Mouse (Mus musculus): ENCODE results near the gene Pate4. TPM values are rescaled to one million over a fixed set of nuclear protein-coding genes. Genes with fewer than 3 reads are reported as not detected.

Pate4 gene
- polyA plus RNA-seq, 1 experiment: not detected

DNA sequence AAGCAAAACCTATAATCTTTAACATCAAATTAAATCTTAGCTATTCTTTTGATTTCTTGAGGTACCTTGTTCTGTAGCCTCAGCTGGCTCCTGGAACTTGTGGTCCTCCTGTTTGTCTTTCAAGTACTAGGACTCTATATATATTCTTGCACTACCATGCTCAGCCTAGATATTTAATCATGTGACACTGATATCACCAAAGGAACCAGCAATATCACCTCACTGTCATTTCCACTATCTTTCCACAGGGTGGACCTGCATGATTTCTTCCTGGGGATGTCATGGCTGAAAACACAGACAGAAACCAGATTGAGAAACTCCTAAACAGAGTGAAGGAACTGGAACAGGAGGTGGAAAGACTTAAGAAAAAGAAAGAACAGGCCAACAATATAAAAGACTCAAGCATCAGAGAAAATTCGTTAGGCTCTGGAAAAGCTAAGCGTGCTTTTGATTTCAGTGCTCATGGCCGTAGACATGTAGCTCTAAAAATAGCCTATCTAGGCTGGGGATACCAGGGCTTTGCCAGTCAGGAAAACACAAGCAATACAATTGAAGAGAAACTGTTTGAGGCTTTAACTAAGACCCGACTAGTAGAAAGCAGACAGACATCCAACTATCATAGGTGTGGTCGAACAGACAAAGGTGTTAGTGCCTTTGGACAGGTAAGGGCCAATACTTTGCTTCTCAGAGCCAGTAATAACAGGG is 47.1 kb downstream of the Pate4 start:
- peaks cover 78% of the 10 kb centered on the region for H3K36me3 ChIP-seq (ENCODE audit: control insufficient read depth, insufficient read depth)
- no peak overlapping the region for H3K4me3 ChIP-seq (ENCODE audit: insufficient read depth, poor library complexity, severe bottlenecking)
- H3K79me2 ChIP-seq (ENCODE audit: control insufficient read depth, insufficient read depth): peaks cover 100% of the 10 kb centered on the region
- TF ChIP-seq MAX (IDR thresholded peaks at IDR 0.05) (no peak), MYOG (IDR thresholded peaks at IDR 0.05; ENCODE audit: control insufficient read depth, extremely low read depth, insufficient read length) (no peak), FOSL1 (IDR thresholded peaks at IDR 0.05; ENCODE audit: insufficient read depth, low read length, poor library complexity, severe bottlenecking) (no peak), CTCF (IDR thresholded peaks at IDR 0.05; ENCODE audit: control insufficient read depth, insufficient read depth, insufficient read length) (no peak), CEBPB (IDR thresholded peaks at IDR 0.05; ENCODE audit: low read depth) (no peak), USF1 (IDR thresholded peaks at IDR 0.05; ENCODE audit: low read depth) (no peak), MYOD1 (IDR thresholded peaks at IDR 0.05; ENCODE audit: control insufficient read depth, insufficient read length, low read depth) (no peak)
- H3ac ChIP-seq (ENCODE audit: control insufficient read depth, insufficient read length, low read depth): no peak overlapping the region
- no peaks in the 10 kb centered on the region for H3K27me3 ChIP-seq (ENCODE audit: control insufficient read depth, insufficient read depth, insufficient read length)
- H3K79me3 ChIP-seq (ENCODE audit: low read depth): peaks cover 59% of the 10 kb centered on the region

DNA sequence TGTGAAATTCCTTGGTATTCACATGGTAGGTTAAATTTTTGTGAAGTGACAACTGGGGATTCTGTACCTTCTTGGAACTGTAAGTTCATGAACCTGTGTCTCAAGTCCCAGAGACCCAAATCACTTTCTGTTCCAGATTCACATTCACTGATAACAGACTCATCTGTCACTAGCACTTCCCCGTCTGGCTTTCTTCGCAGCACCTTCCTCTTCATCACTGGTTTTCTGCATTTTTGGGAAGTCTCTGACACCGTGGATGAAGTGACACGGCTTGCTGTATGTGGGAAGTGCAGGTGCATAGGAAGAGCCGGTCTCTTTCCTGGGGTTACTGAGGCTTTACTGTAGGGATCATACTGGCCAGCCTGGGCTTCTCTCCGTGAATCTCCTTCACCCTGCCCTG is 50.2 kb downstream of the Pate4 start:
- Histone ChIP-seq H3K27me3 (ENCODE audit: control insufficient read depth, insufficient read depth, insufficient read length) (peaks cover 13% of the 10 kb centered on the region), H3K79me3 (ENCODE audit: low read depth) (peaks cover 46% of the 10 kb centered on the region), H3ac (ENCODE audit: control insufficient read depth, insufficient read length, low read depth) (no peak overlapping the region), H3K36me3 (ENCODE audit: control insufficient read depth, insufficient read depth) (peaks cover 59% of the 10 kb centered on the region), H3K4me3 (ENCODE audit: insufficient read depth, poor library complexity, severe bottlenecking) (no peak overlapping the region), H3K79me2 (ENCODE audit: control insufficient read depth, insufficient read depth) (peaks cover 72% of the 10 kb centered on the region)
- TF ChIP-seq MAX (IDR thresholded peaks at IDR 0.05) (no peak), MYOG (IDR thresholded peaks at IDR 0.05; ENCODE audit: control insufficient read depth, extremely low read depth, insufficient read length) (no peak), CTCF (IDR thresholded peaks at IDR 0.05; ENCODE audit: control insufficient read depth, insufficient read depth, insufficient read length) (no peak), USF1 (IDR thresholded peaks at IDR 0.05; ENCODE audit: low read depth) (no peak), FOSL1 (IDR thresholded peaks at IDR 0.05; ENCODE audit: insufficient read depth, low read length, poor library complexity, severe bottlenecking) (no peak), CEBPB (IDR thresholded peaks at IDR 0.05; ENCODE audit: low read depth) (no peak), MYOD1 (IDR thresholded peaks at IDR 0.05; ENCODE audit: control insufficient read depth, insufficient read length, low read depth) (no peak)

DNA sequence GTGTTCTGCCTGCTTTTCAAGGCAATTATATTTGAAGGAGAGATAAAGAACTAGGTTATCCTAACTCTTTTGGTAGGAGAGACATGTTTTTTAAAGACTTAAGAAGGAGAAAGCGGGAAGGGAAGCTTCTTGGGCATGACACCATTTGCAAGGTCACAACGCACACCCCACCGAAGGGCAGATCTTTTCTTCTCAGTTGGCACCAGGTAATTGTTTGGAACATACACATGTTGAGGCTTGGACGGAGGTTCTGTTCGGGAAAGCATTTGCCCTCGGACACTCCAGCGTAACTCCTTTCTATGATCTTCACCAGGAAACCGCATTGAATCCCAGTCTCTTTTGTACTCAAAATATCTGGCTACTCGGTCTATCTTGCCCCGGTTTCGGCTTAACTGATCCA is 50.7 kb downstream of the Pate4 start:
- H3K79me3 ChIP-seq (ENCODE audit: low read depth): peaks cover 42% of the 10 kb centered on the region
- peaks cover 67% of the 10 kb centered on the region for H3K79me2 ChIP-seq (ENCODE audit: control insufficient read depth, insufficient read depth)
- no peak overlapping the region for H3K4me3 ChIP-seq (ENCODE audit: insufficient read depth, poor library complexity, severe bottlenecking)
- H3K36me3 ChIP-seq (ENCODE audit: control insufficient read depth, insufficient read depth): peaks cover 54% of the 10 kb centered on the region
- no peak overlapping the region for H3ac ChIP-seq (ENCODE audit: control insufficient read depth, insufficient read length, low read depth)
- TF ChIP-seq MYOD1 (IDR thresholded peaks at IDR 0.05; ENCODE audit: control insufficient read depth, insufficient read length, low read depth) (no peak), USF1 (IDR thresholded peaks at IDR 0.05; ENCODE audit: low read depth) (no peak), CTCF (IDR thresholded peaks at IDR 0.05; ENCODE audit: control insufficient read depth, insufficient read depth, insufficient read length) (no peak), CEBPB (IDR thresholded peaks at IDR 0.05; ENCODE audit: low read depth) (no peak), FOSL1 (IDR thresholded peaks at IDR 0.05; ENCODE audit: insufficient read depth, low read length, poor library complexity, severe bottlenecking) (no peak), MYOG (IDR thresholded peaks at IDR 0.05; ENCODE audit: control insufficient read depth, extremely low read depth, insufficient read length) (no peak), MAX (IDR thresholded peaks at IDR 0.05) (no peak)
- peaks cover 15% of the 10 kb centered on the region for H3K27me3 ChIP-seq (ENCODE audit: control insufficient read depth, insufficient read depth, insufficient read length)

DNA sequence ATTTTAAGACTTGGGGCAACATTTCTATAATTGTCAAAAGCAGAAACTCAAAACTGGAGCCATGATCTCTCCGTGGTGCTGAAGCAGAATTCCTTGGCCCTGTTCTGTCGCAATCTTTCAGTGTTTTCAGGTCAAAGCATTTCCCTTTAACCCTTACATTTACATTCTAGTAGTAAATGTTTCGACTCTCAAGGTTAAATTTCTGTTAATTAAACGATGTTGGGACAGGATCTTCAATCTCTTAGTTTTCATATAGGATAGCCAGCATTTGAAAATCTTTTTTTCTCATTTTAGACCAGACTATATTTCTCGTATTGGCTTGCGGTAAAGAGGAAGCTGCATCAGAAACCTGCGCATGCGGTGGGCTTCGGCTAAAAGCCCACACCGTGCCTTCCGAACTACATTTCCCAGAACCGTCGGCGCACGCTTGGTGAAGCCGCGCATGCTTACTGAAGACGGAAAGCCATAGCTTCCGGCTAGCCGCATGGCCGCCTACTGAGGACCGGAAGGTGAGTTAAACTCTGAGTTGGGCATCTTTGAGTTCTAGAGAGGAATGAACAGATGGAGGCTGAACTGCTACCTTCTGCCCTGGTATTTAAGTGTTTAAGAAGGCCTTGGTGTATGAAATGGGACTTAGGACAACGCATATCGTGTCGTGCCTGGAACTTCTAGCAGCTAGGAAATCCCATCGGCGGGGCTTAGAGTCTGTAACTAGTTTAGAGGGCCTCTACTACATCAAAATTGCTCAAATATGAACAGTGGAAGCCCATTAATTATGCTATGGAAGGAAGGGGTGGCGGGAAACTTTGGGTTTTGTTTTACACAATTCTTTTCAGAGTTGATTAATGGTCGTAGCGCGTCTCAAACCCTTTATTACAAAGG is 52.5 kb downstream of the Pate4 start:
- Histone ChIP-seq H3ac (ENCODE audit: control insufficient read depth, insufficient read length, low read depth) (peak overlapping the region; percentile 77), H3K4me3 (ENCODE audit: insufficient read depth, poor library complexity, severe bottlenecking) (peak overlapping the region; percentile 71), H3K36me3 (ENCODE audit: control insufficient read depth, insufficient read depth) (peaks cover 37% of the 10 kb centered on the region), H3K79me2 (ENCODE audit: control insufficient read depth, insufficient read depth) (peaks cover 49% of the 10 kb centered on the region), H3K79me3 (ENCODE audit: low read depth) (peaks cover 34% of the 10 kb centered on the region), H3K27me3 (ENCODE audit: control insufficient read depth, insufficient read depth, insufficient read length) (peaks cover 24% of the 10 kb centered on the region)
- TF ChIP-seq MYOD1 (IDR thresholded peaks at IDR 0.05; ENCODE audit: control insufficient read depth, insufficient read length, low read depth): no peak
- no peak for TF ChIP-seq FOSL1 (IDR thresholded peaks at IDR 0.05; ENCODE audit: insufficient read depth, low read length, poor library complexity, severe bottlenecking)
- no peak for TF ChIP-seq USF1 (IDR thresholded peaks at IDR 0.05; ENCODE audit: low read depth)
- no peak for TF ChIP-seq CTCF (IDR thresholded peaks at IDR 0.05; ENCODE audit: control insufficient read depth, insufficient read depth, insufficient read length)
- peak; percentile 70 for TF ChIP-seq CEBPB (IDR thresholded peaks at IDR 0.05; ENCODE audit: low read depth)
- TF ChIP-seq MYOG (IDR thresholded peaks at IDR 0.05; ENCODE audit: control insufficient read depth, extremely low read depth, insufficient read length): no peak
- peak; percentile 68 for TF ChIP-seq MAX (IDR thresholded peaks at IDR 0.05)

DNA sequence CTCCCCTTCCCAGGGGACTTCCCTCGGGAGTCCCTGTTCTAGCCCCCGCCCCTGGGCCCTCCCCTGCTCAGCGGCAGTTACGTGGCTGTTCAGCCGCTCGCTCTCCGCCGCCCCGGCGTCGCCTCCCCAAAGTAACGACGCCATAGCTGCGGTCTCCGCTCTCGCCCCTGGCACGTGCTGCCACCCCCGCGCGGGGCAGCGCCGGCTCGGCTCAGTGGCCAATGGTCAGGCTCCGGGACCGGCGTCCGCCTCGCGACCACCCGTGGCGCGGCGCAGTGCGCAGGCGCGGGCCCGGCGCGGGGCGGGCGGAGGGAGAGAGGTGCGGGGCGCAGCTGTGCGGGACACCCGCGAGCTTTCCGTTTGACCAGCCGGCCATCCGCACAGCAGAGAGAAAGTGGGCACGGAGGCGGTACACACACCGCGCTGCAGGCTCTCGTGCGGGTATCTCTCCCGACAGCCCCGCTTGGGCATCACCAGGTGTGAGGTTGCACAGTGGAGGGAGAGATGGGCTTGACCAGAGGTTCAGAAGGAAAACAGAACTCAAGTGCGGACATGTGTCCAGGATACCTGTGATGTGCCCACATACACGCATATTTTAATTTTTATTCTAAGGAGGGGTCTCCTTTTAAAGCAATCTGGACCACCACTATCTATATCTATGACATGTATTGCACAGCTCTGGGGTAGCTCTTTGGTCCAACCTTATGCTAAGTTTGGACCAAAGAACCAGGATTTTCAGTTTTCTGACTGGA is 53.3 kb downstream of the Pate4 start, which contains the start of the genes Ddx25 and Pus3:
Ddx25 (minus strand) TSS at position 272 of the 752 bp plus-strand sequence.
Pus3 (plus strand) TSS at position 339 of the 752 bp plus-strand sequence.
- peaks cover 30% of the 10 kb centered on the region for H3K36me3 ChIP-seq (ENCODE audit: control insufficient read depth, insufficient read depth)
- peaks cover 28% of the 10 kb centered on the region for H3K79me3 ChIP-seq (ENCODE audit: low read depth)
- H3ac ChIP-seq (ENCODE audit: control insufficient read depth, insufficient read length, low read depth): peak within 1 kb of the TSS; percentile 77
- H3K79me2 ChIP-seq (ENCODE audit: control insufficient read depth, insufficient read depth): peaks cover 41% of the 10 kb centered on the region
- peaks cover 30% of the 10 kb centered on the region for H3K27me3 ChIP-seq (ENCODE audit: control insufficient read depth, insufficient read depth, insufficient read length)
- peak within 1 kb of the TSS; percentile 71 for H3K4me3 ChIP-seq (ENCODE audit: insufficient read depth, poor library complexity, severe bottlenecking)
- TF ChIP-seq CTCF (IDR thresholded peaks at IDR 0.05; ENCODE audit: control insufficient read depth, insufficient read depth, insufficient read length) (no peak), CEBPB (IDR thresholded peaks at IDR 0.05; ENCODE audit: low read depth) (no peak), MYOD1 (IDR thresholded peaks at IDR 0.05; ENCODE audit: control insufficient read depth, insufficient read length, low read depth) (no peak), MYOG (IDR thresholded peaks at IDR 0.05; ENCODE audit: control insufficient read depth, extremely low read depth, insufficient read length) (no peak), FOSL1 (IDR thresholded peaks at IDR 0.05; ENCODE audit: insufficient read depth, low read length, poor library complexity, severe bottlenecking) (no peak), MAX (IDR thresholded peaks at IDR 0.05) (no peak), USF1 (IDR thresholded peaks at IDR 0.05; ENCODE audit: low read depth) (no peak)
